Mouse (Mus musculus) embryonic facial prominence, embryonic 10.5 days (tissue): ENCODE measurements around the gene Ttll11. TPM values are rescaled to one million over a fixed set of nuclear protein-coding genes. Genes with fewer than 3 reads are reported as not detected.

Source experiments
- DNase-seq: peaks from one replicate; pipeline ENCODE4 v3.0.0-alpha.2; 2017; ENCODE audit warnings: low spot score
- H3K27ac ChIP-seq: fragments of 300-500 bp; sonication (generic); replicated peaks from 2 replicates; pipeline ENCODE4 v1.5.1; 2016; ENCODE audit warnings: mild to moderate bottlenecking
- H3K27me3 ChIP-seq: fragments of 300-500 bp; sonication (generic); replicated peaks from 2 replicates; pipeline ENCODE4 v1.6.1; 2016; ENCODE audit warnings: low read depth, mild to moderate bottlenecking; ENCODE audit not compliant: poor library complexity, severe bottlenecking
- H3K36me3 ChIP-seq: fragments of 300-500 bp; sonication (generic); replicated peaks from 2 replicates; pipeline ENCODE4 v1.6.1; 2016; ENCODE audit warnings: mild to moderate bottlenecking, moderate library complexity
- H3K4me1 ChIP-seq: fragments of 300-500 bp; sonication (generic); 2 replicates; pipeline ENCODE4 v1.6.1; 2016
- H3K4me3 ChIP-seq: fragments of 300-500 bp; sonication (generic); 2 replicates; pipeline ENCODE4 v1.5.1; 2016; ENCODE audit warnings: mild to moderate bottlenecking, moderate library complexity
- H3K9me3 ChIP-seq: fragments of 300-500 bp; sonication (generic); 2 replicates; pipeline ENCODE4 v1.6.1; 2016; ENCODE audit warnings: mild to moderate bottlenecking
- WGBS: fragments of 180-500 bp; shearing (Covaris S2); methylation state at CpG from one replicate; pipeline ENCODE4 v1.1.7; 2016; 5-methylcytosine and 5-hydroxymethylcytosine counted together
- polyA plus RNA-seq: library from polyadenylated mRNA; unstranded; fragments of >200 nt; fragmentation: Nextera tagmentation; extraction: Ambion mirVana; gene quantifications from 2 replicates; pipeline ENCODE4 v1.2.1, GENCODE M21; 2016

The Ttll11 gene
- polyA plus RNA-seq, 1 experiment from 2014 or later = 0.85 TPM

DNA sequence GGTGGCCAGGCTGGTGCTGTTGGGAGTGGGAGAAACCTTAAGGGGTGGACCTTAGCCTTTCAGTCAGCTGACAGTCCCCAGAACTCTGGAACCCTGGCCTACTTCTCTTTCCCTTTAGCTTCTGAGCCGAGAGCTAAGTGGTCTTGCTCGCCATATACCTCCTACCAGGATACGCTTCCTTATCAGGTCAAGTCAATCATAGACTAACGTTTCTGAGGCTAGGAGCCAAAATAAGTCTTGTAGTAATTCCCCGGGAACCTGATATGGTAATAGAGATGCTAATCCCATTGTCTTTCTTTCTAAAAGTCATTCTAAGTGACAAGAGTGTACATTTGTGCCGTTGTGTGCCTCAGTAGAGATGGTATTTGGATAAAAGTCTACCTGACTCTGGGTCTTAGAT, 156.1 kb downstream of the Ttll11 start:
- H3K27ac ChIP-seq = no peak overlapping the region
- H3K4me3 ChIP-seq = no peak overlapping the region
- H3K4me1 ChIP-seq = peaks cover 33% of the 10 kb centered on the region
- peaks cover 15% of the 10 kb centered on the region for H3K27me3 ChIP-seq
- no peaks in the 10 kb centered on the region for H3K36me3 ChIP-seq
- no peak for DNase-seq
- no peaks in the 10 kb centered on the region for H3K9me3 ChIP-seq
- WGBS = 82% methylated on average over 6 of the region's 6 CpGs

- WGBS = 48% methylated on average over 2 of the region's 2 CpGs
- Histone ChIP-seq H3K9me3 (no peaks in the 10 kb centered on the region), H3K27me3 (peaks cover 12% of the 10 kb centered on the region), H3K4me1 (peaks cover 21% of the 10 kb centered on the region), H3K36me3 (no peaks in the 10 kb centered on the region), H3K4me3 (no peak overlapping the region), H3K27ac (peak overlapping the region; percentile 19)
- DNase-seq = no peak
Measured at GRCm38 (mm10) chr2:35818883-35819282, 160.8 kb downstream of the Ttll11 start.

DNA sequence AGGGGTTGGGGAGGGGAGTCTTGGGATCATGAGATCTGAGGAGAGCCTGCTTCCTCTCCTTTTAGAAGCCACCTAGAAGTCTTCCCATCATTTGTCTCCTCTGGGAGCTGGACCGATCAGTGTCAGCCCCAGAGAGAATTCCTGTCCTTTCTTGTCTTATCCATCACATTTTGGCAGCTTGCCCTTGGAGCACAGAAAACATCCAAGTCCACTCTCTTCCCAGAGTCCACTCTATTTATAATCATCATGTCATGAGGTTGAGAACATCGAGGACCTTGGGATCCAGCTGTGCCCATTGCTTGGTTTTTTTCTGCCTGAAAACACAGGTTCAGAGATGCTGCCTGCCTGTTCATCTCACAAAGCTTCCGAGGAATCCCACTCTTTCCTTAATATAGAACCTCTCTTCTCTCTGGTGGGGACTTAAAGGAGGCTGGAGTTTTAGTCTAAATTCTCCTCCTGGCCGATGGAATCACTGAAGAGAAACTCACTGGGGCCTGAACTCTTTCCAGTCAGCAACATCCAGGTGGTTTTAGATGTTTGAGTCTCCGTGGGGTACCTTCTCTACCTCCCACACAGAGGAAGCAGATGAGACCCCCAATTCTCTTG, 163.6 kb downstream of the Ttll11 start:
- Histone ChIP-seq H3K27me3 (peaks cover 10% of the 10 kb centered on the region), H3K4me3 (no peak overlapping the region), H3K9me3 (no peaks in the 10 kb centered on the region), H3K36me3 (no peaks in the 10 kb centered on the region), H3K4me1 (peaks cover 21% of the 10 kb centered on the region), H3K27ac (no peak overlapping the region)
- 88% methylated on average over 5 of the region's 5 CpGs for WGBS
- no peak for DNase-seq

DNA sequence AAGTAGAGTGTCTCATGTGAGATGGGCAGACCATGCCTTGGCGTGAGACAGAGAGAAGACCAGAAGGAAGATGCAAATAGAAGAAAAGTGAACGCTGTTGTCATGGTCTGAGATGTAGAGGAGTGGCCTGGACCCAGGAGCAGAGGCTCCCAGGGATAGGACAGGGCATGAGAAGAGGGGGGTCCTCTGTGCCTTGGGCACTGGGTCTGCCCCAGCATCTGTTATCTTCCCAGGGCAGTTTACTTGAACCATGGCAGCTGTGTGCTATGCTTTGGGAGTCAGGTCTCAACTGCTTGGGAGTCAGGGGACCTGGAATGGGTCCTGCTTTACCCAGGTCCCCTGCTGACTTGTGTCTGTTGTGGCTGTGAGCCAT, 167.2 kb downstream of the Ttll11 start:
- Histone ChIP-seq H3K36me3 (no peaks in the 10 kb centered on the region), H3K9me3 (no peaks in the 10 kb centered on the region), H3K4me3 (no peak overlapping the region), H3K27ac (no peak overlapping the region), H3K4me1 (peaks cover 8% of the 10 kb centered on the region), H3K27me3 (peaks cover 10% of the 10 kb centered on the region; the same call in 1 of the 2 replicates)
- WGBS = 92% methylated on average over 2 of the region's 2 CpGs
- DNase-seq = no peak

DNA sequence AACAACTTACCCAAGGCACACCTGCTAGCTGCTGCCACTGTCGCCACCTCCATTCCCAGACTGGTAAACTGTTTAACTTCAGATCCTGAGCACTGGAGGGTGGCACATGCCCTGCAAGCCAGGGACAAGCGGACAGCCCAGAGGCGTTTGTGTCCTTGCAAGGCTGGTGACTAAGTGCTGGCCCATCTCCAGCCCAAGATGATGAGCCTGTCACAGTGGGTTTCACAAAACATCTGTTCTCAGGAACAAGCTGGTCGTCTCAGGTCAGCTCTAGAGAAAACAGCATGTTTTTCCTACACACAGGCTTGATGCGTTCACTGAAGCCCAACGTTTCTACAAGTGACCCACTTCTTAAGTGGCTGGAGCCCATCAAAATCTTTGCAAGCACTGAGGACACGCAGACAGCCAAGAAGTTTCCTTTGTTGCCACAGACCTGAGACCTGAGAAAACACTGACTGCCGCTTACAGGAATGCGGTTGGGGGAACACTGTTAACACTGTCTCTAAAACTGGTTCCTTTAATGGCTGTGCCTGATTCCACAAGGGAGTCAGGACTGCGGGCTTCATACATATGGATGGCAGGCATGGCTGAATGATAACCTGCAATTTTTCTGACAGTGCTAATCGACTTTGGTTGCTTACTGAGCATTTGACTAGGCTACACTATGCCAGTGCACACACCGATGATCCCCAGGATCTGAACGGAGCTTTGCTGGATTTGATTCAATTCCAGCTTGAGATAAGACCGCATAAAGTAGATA, 167.7 kb downstream of the Ttll11 start:
- 77% methylated on average over 14 of the region's 14 CpGs for WGBS
- Histone ChIP-seq H3K9me3 (no peaks in the 10 kb centered on the region), H3K27me3 (peaks cover 10% of the 10 kb centered on the region; the same call in 1 of the 2 replicates), H3K4me1 (peaks cover 8% of the 10 kb centered on the region), H3K4me3 (no peak overlapping the region), H3K36me3 (no peaks in the 10 kb centered on the region), H3K27ac (no peak overlapping the region)
- DNase-seq = no peak

DNA sequence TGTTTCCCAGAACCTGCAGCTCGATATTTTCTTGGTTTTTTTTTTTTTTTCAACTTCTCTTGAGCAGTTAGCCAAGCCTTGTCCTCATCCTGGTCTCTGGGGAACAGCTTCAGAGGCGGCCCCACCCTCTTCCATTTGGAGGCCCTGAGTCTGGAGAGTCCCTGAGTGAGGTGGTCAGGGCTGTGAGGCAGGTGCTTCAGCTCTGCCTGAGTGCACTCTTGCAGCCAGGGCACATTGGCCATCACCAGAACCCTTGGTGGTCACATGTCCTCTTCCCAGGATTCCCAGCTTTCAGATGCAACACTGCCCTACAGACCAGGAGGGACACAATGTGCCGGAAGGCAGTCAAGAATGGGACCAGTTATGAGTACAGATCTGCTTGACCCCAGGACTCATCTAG, 169.7 kb downstream of the Ttll11 start:
- no peak for DNase-seq
- 84% methylated on average over 3 of the region's 3 CpGs for WGBS
- Histone ChIP-seq H3K4me3 (no peak overlapping the region), H3K27ac (no peak overlapping the region), H3K27me3 (0 out of 2 replicates have a peak, but pooled peaks cover 5% of the 10 kb centered on the region), H3K4me1 (peaks cover 8% of the 10 kb centered on the region), H3K36me3 (no peaks in the 10 kb centered on the region), H3K9me3 (no peaks in the 10 kb centered on the region)

GRCm38 (mm10) chr2:35809141-35809540, 170.6 kb downstream of the Ttll11 start:
- no peaks in the 10 kb centered on the region for H3K9me3 ChIP-seq
- H3K36me3 ChIP-seq = no peaks in the 10 kb centered on the region
- DNase-seq = no peak
- no peak overlapping the region for H3K27ac ChIP-seq
- H3K27me3 ChIP-seq = 0 out of 2 replicates have a peak, but pooled peaks cover 5% of the 10 kb centered on the region
- 44% methylated on average over 3 of the region's 3 CpGs for WGBS
- no peak overlapping the region for H3K4me3 ChIP-seq
- peaks cover 8% of the 10 kb centered on the region for H3K4me1 ChIP-seq

- Histone ChIP-seq H3K36me3 (no peaks in the 10 kb centered on the region), H3K27ac (no peak overlapping the region), H3K27me3 (0 out of 2 replicates have a peak, but pooled peaks cover 5% of the 10 kb centered on the region), H3K4me1 (peaks cover 8% of the 10 kb centered on the region), H3K4me3 (no peak overlapping the region), H3K9me3 (0 out of 2 replicates have a peak, but pooled peaks cover 4% of the 10 kb centered on the region)
- WGBS = 77% methylated on average over 13 of the region's 13 CpGs
- no peak for DNase-seq
Measured at GRCm38 (mm10) chr2:35805881-35806280, 173.8 kb downstream of the Ttll11 start.

GRCm38 (mm10) chr2:35803095-35803494, 176.6 kb downstream of the Ttll11 start:
- H3K27me3 ChIP-seq = no peaks in the 10 kb centered on the region
- H3K9me3 ChIP-seq = 0 out of 2 replicates have a peak, but pooled peaks cover 4% of the 10 kb centered on the region
- H3K4me1 ChIP-seq = peaks cover 1% of the 10 kb centered on the region
- WGBS = 88% methylated on average over 11 of the region's 11 CpGs
- no peak overlapping the region for H3K27ac ChIP-seq
- DNase-seq = no peak
- H3K36me3 ChIP-seq = no peaks in the 10 kb centered on the region
- H3K4me3 ChIP-seq = no peak overlapping the region

DNA sequence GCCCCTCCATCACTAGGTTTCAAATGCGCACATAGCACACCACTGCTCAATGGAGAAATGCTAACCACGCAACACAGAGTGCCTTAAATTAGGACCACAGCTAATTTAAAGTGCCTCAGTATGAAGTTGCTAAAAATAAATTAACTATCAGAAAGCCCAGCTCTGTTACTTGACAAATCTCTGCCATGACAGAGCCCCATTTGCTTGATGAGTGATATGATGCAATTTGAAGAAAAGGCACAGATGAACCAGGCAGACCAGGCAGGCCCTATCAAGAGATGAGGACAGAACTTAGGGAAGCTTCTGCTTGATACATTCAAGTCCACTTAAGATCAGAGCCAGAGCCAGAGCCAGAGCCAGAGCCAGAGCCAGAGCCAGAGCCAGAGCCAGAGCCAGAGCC, 178.0 kb downstream of the Ttll11 start:
- Histone ChIP-seq H3K9me3 (0 out of 2 replicates have a peak, but pooled peaks cover 4% of the 10 kb centered on the region), H3K36me3 (no peaks in the 10 kb centered on the region), H3K4me1 (peaks cover 6% of the 10 kb centered on the region), H3K27ac (no peak overlapping the region), H3K4me3 (no peak overlapping the region), H3K27me3 (no peaks in the 10 kb centered on the region)
- no peak for DNase-seq
- 96% methylated on average over 2 of the region's 2 CpGs for WGBS

DNA sequence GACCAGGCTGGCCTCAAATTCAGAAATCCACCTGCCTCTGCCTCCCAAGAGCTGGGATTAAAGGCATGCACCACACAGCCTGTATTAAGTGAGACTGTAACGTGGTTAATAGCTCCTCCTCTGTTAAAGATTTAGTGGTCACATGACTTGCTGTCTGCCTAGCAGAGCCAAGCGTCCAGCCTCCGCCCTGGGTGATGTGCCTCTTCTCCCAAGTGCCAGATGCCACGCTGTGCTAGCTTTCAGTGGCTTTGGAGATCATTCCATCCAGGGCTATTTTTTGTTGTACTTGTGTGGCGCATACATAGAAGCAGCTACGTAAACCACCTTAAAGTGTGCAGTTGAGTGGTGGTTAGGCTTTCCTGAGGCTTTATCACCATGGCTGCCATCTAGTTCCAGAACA, 180.6 kb downstream of the Ttll11 start:
- WGBS = 84% methylated on average over 6 of the region's 6 CpGs
- no peaks in the 10 kb centered on the region for H3K27me3 ChIP-seq
- no peak for DNase-seq

DNA sequence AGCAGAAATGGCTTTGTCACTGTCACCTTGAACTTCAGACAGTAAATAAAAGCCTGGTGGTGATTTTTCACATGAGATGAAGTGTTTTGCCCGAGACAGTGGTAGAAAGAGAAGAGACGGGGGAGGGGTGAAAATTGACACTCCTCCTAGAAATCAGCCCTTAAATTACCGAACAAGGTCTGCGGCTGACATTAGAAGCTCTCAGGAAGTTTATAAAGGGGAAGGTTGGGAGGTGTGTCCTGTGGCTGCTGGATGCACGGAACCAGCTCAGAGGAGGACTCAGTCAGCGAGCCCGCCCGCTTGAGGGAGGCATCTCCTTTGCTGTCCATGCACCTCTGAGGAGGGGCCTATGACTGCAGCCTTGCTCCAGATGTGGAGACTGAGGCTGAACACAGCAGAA, 181.7 kb downstream of the Ttll11 start:
- Histone ChIP-seq H3K27ac (no peak overlapping the region), H3K27me3 (no peaks in the 10 kb centered on the region), H3K4me1 (peaks cover 6% of the 10 kb centered on the region), H3K9me3 (0 out of 2 replicates have a peak, but pooled peaks cover 4% of the 10 kb centered on the region), H3K4me3 (no peak overlapping the region), H3K36me3 (no peaks in the 10 kb centered on the region)
- whole genome bisulfite sequencing = 59% methylated on average over 8 of the region's 8 CpGs
- no peak for DNase-seq

More for the DNA sequence above, 180.6 kb downstream of the Ttll11 start:
- H3K4me1 ChIP-seq = peaks cover 6% of the 10 kb centered on the region
- no peaks in the 10 kb centered on the region for H3K36me3 ChIP-seq
- H3K4me3 ChIP-seq = no peak overlapping the region
- no peak overlapping the region for H3K27ac ChIP-seq
- H3K9me3 ChIP-seq = 0 out of 2 replicates have a peak, but pooled peaks cover 4% of the 10 kb centered on the region
